Mouse (Mus musculus): Measurements from ENCODE around the gene Tmco3. TPM values are rescaled to one million over a fixed set of nuclear protein-coding genes. Genes with fewer than 3 reads are reported as not detected.
A peak's percentile ranks its signal among the peaks of the same experiment; 100 is the strongest.
"Not testable (repeated sequence)": the region's sequence is repeated elsewhere in the genome, so short reads cannot be mapped to it uniquely, and the experiment has no call there.

Tmco3 gene
- polyA plus RNA-seq, 1 experiment, result 16.7 TPM

DNA sequence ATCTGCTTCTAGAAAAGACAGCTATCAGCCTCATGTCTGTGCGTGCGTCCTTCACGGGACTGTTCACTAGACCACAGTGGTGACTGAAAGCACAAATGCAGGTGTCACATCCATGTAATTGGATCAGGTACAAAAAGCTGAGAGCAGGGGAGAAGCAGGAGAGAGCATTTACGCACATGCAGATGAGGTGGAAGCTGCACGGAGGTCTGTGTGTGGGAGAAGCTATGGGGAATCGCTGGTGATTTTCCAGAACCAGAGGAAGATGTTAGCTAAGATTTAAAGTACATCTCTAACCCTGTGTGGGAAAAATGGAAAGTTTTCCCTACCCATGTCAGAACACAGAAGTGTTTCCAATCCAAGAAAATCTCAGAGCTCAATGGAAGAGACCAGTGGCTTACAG is 17.5 kb downstream of the Tmco3 start:
- H3K36me3 ChIP-seq (replicated peaks; ENCODE audit: low read length), result peaks cover 93% of the 10 kb centered on the region
- no peak overlapping the region for H3K4me3 ChIP-seq (replicated peaks)
- H3K27me3 ChIP-seq (replicated peaks), result no peaks in the 10 kb centered on the region
- TF ChIP-seq FLI1 (IDR thresholded peaks at IDR 0.05; ENCODE audit: low read length) (no peak), GATA1 (IDR thresholded peaks at IDR 0.05; ENCODE audit: borderline replicate concordance, low read length) (no peak)
- H3K4me1 ChIP-seq, result 0 out of 2 replicates have a peak, but pooled peaks cover 4% of the 10 kb centered on the region
- H3K9me3 ChIP-seq, result peaks cover 14% of the 10 kb centered on the region

GRCm38 (mm10) chr8:13305884-13306283 is 17.9 kb downstream of the Tmco3 start:
- TF ChIP-seq FLI1 (IDR thresholded peaks at IDR 0.05; ENCODE audit: low read length) (no peak), GATA1 (IDR thresholded peaks at IDR 0.05; ENCODE audit: borderline replicate concordance, low read length) (no peak)
- H3K27me3 ChIP-seq (replicated peaks), result no peaks in the 10 kb centered on the region
- H3K36me3 ChIP-seq (replicated peaks; ENCODE audit: low read length), result peaks cover 93% of the 10 kb centered on the region
- H3K4me1 ChIP-seq, result 0 out of 2 replicates have a peak, but pooled peaks cover 4% of the 10 kb centered on the region
- H3K9me3 ChIP-seq, result peaks cover 14% of the 10 kb centered on the region
- H3K4me3 ChIP-seq (replicated peaks), result no peak overlapping the region

DNA sequence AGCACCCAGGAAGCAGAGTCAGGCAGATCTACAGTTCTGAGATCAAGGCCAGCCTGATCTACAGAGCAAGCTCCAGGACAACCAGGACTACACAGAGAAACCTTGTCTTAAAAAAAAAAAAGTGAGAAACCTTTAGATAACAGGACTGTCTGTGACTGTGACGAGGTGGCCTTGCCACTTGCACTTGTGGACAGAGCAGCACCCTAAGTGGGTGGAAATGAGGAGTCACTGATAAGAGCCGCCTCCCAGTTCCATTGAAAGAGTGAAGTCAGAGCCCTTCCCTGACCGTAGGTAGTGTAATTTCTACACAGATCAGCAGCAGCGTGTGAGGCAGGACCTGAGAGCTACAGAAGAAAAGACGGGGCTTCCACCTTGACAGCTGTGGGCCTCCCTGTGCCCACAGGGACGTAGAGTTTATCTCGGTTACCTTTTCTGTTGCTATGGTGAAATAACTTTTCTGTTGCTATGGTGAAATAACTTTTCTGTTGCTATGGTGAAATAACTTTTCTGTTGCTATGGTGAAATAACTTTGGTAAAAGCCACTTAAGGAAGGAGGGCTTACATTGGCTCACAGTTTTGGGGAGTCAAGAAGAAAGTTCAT is 18.4 kb downstream of the Tmco3 start:
- H3K27me3 ChIP-seq (replicated peaks), result no peaks in the 10 kb centered on the region
- no peak overlapping the region for H3K4me3 ChIP-seq (replicated peaks)
- H3K9me3 ChIP-seq, result peaks cover 14% of the 10 kb centered on the region
- TF ChIP-seq GATA1 (IDR thresholded peaks at IDR 0.05; ENCODE audit: borderline replicate concordance, low read length) (no peak), FLI1 (IDR thresholded peaks at IDR 0.05; ENCODE audit: low read length) (no peak)
- H3K4me1 ChIP-seq, result 0 out of 2 replicates have a peak, but pooled peaks cover 4% of the 10 kb centered on the region
- peaks cover 92% of the 10 kb centered on the region for H3K36me3 ChIP-seq (replicated peaks; ENCODE audit: low read length)

DNA sequence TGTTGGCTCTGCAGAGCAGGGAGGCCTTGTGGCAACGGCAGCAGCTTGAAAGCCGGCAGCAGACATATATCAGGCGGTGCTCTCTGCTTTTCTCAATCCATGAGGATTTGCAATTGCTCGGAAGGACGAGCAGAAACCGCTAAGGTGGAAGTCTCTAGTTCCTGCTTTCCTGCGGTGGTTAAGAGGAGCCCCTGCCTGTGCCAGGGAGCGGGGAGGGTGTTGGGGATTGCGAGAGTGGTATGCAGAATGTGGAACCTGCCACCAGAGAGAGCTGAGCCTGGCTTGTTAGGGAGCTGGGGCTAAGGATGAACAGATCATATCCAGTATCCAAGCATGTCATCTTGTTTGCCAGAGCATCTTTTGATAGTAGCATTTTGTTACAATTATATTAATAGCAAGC is 18.9 kb downstream of the Tmco3 start:
- no peak overlapping the region for H3K4me3 ChIP-seq (replicated peaks)
- peaks cover 14% of the 10 kb centered on the region for H3K9me3 ChIP-seq
- H3K27me3 ChIP-seq (replicated peaks), result no peaks in the 10 kb centered on the region
- TF ChIP-seq GATA1 (IDR thresholded peaks at IDR 0.05; ENCODE audit: borderline replicate concordance, low read length) (no peak), FLI1 (IDR thresholded peaks at IDR 0.05; ENCODE audit: low read length) (no peak)
- 0 out of 2 replicates have a peak, but pooled peaks cover 4% of the 10 kb centered on the region for H3K4me1 ChIP-seq
- H3K36me3 ChIP-seq (replicated peaks; ENCODE audit: low read length), result peaks cover 88% of the 10 kb centered on the region

DNA sequence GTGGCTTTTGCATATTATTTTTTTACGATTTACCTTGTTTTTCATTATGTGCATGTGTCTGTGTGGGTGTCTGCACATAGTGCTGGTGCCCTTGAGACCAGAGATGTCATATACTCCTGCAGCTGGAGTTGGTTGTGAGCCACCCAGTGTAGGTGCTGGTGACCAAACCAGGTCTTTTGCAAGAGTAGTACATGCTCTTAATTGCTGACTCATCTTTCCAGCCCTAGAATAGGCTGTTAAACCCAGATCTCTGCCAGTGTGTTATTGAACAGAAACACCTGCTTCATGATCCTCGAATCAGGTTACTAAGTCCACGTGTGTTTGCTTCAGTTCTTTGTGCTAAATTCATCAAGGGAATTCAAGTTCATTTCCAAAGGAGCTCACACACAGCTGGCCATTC is 26.9 kb downstream of the Tmco3 start:
- Histone ChIP-seq H3K36me3 (replicated peaks; ENCODE audit: low read length) (peaks cover 79% of the 10 kb centered on the region), H3K4me3 (replicated peaks) (no peak overlapping the region), H3K9me3 (no peaks in the 10 kb centered on the region), H3K27me3 (replicated peaks) (no peaks in the 10 kb centered on the region), H3K4me1 (peaks cover 30% of the 10 kb centered on the region)
- TF ChIP-seq FLI1 (IDR thresholded peaks at IDR 0.05; ENCODE audit: low read length), result no peak
- no peak for TF ChIP-seq GATA1 (IDR thresholded peaks at IDR 0.05; ENCODE audit: borderline replicate concordance, low read length)

- peaks cover 74% of the 10 kb centered on the region for H3K36me3 ChIP-seq (replicated peaks; ENCODE audit: low read length)
- no peaks in the 10 kb centered on the region for H3K9me3 ChIP-seq
- H3K27me3 ChIP-seq (replicated peaks), result no peaks in the 10 kb centered on the region
- H3K4me3 ChIP-seq (replicated peaks), result no peak overlapping the region
- TF ChIP-seq GATA1 (IDR thresholded peaks at IDR 0.05; ENCODE audit: borderline replicate concordance, low read length) (no peak), FLI1 (IDR thresholded peaks at IDR 0.05; ENCODE audit: low read length) (no peak)
- peaks cover 30% of the 10 kb centered on the region for H3K4me1 ChIP-seq
Measured at GRCm38 (mm10) chr8:13316671-13317070, 28.7 kb downstream of the Tmco3 start.

- Histone ChIP-seq H3K9me3 (no peaks in the 10 kb centered on the region), H3K36me3 (replicated peaks; ENCODE audit: low read length) (peaks cover 13% of the 10 kb centered on the region), H3K27me3 (replicated peaks) (peaks cover 20% of the 10 kb centered on the region), H3K4me1 (peaks cover 12% of the 10 kb centered on the region), H3K4me3 (replicated peaks) (no peak overlapping the region)
- TF ChIP-seq GATA1 (IDR thresholded peaks at IDR 0.05; ENCODE audit: borderline replicate concordance, low read length) (no peak), FLI1 (IDR thresholded peaks at IDR 0.05; ENCODE audit: low read length) (no peak)
Measured at GRCm38 (mm10) chr8:13326598-13326997, 38.6 kb downstream of the Tmco3 start.

DNA sequence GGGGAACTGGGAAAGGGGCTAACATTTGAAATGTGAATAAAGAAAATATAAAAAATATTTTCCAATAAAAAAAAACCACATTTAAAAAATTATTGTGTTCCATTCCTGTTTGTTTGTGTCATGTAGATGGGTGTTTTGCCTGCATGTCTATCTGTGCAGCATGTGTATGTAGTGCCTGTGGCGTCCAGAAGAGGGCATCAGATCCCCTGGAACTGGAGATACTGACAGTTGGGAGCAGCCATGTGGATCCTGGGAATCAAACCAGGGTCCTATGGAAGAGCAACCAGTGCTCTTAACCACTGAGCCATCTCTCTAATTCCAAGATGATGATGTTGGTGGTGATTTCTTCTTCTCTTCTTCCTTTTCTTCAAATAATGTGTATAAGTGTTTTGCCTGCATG is 46.7 kb downstream of the Tmco3 start:
- TF ChIP-seq GATA1 (IDR thresholded peaks at IDR 0.05; ENCODE audit: borderline replicate concordance, low read length) (no peak), FLI1 (IDR thresholded peaks at IDR 0.05; ENCODE audit: low read length) (no peak)
- H3K4me3 ChIP-seq (replicated peaks), result no peak overlapping the region
- peaks cover 29% of the 10 kb centered on the region for H3K27me3 ChIP-seq (replicated peaks)
- no peaks in the 10 kb centered on the region for H3K36me3 ChIP-seq (replicated peaks; ENCODE audit: low read length)
- H3K9me3 ChIP-seq, result peaks cover 4% of the 10 kb centered on the region; the same call in 1 of the 2 replicates
- H3K4me1 ChIP-seq, result peaks cover 30% of the 10 kb centered on the region

- H3K4me3 ChIP-seq (replicated peaks), result peak overlapping the region; percentile 23
- not testable (repeated sequence) for H3K9me3 ChIP-seq; H3K27me3 ChIP-seq (replicated peaks)
- H3K4me1 ChIP-seq, result peaks cover 50% of the 10 kb centered on the region
- H3K36me3 ChIP-seq (replicated peaks; ENCODE audit: low read length), result peaks cover 22% of the 10 kb centered on the region
Measured at GRCm38 (mm10) chr8:13337245-13337644, 49.3 kb downstream of the Tmco3 start.

GRCm38 (mm10) chr8:13337678-13338077 is 49.7 kb downstream of the Tmco3 start:
- Histone ChIP-seq H3K4me1 (peaks cover 54% of the 10 kb centered on the region), H3K36me3 (replicated peaks; ENCODE audit: low read length) (peaks cover 26% of the 10 kb centered on the region), H3K9me3 (peaks cover 4% of the 10 kb centered on the region; the same call in 1 of the 2 replicates), H3K4me3 (replicated peaks) (peak overlapping the region; percentile 92), H3K27me3 (replicated peaks) (peaks cover 4% of the 10 kb centered on the region)
- TF ChIP-seq GATA1 (IDR thresholded peaks at IDR 0.05; ENCODE audit: borderline replicate concordance, low read length) (no peak), FLI1 (IDR thresholded peaks at IDR 0.05; ENCODE audit: low read length) (no peak)
